Mouse (Mus musculus) embryonic facial prominence, embryonic 14.5 days (tissue): ENCODE results near the gene Cd160. TPM values are rescaled to one million over a fixed set of nuclear protein-coding genes. Genes with fewer than 3 reads are reported as not detected.

Source experiments
- ATAC-seq: fragments of 200-750 bp; cut with Nextera tagmentation; 2 replicates; pipeline ENCODE4 v1.8.0; 2017; ENCODE audit warnings: low read depth, moderate number of reproducible peaks, moderate TSS enrichment
- DNase-seq: peaks from one replicate; pipeline ENCODE4 v3.0.0-alpha.2; 2015; ENCODE audit warnings: low spot score
- H3K27ac ChIP-seq: fragments of 300-500 bp; sonication (generic); replicated peaks from 2 replicates; pipeline ENCODE4 v1.5.1; 2014; ENCODE audit warnings: low read depth, mild to moderate bottlenecking, low read length, moderate library complexity
- H3K27me3 ChIP-seq: fragments of 300-500 bp; sonication (generic); replicated peaks from 2 replicates; pipeline ENCODE4 v1.6.1; 2014; ENCODE audit warnings: low read length; ENCODE audit not compliant: control insufficient read depth, insufficient read depth
- H3K36me3 ChIP-seq: fragments of 300-500 bp; sonication (generic); 2 replicates; pipeline ENCODE4 v1.6.1; 2014; ENCODE audit warnings: low read length, mixed read lengths; ENCODE audit not compliant: control insufficient read depth, insufficient read depth
- H3K4me1 ChIP-seq: fragments of 300-500 bp; sonication (generic); 2 replicates; pipeline ENCODE4 v1.6.1; 2014; ENCODE audit warnings: antibody characterized with exemption, low read length; ENCODE audit not compliant: control insufficient read depth, insufficient read depth
- H3K4me2 ChIP-seq: fragments of 300-500 bp; sonication (generic); 2 replicates; pipeline ENCODE4 v1.6.1; 2014; ENCODE audit warnings: low read depth, mild to moderate bottlenecking, low read length, moderate library complexity, mixed read lengths
- H3K4me3 ChIP-seq: fragments of 300-500 bp; sonication (generic); 2 replicates; pipeline ENCODE4 v1.5.1; 2014; ENCODE audit warnings: low read depth, mild to moderate bottlenecking, low read length
- H3K9ac ChIP-seq: fragments of 300-500 bp; sonication (generic); 2 replicates; pipeline ENCODE4 v1.6.1; 2014; ENCODE audit warnings: low read depth, mild to moderate bottlenecking, low read length, moderate library complexity, mixed read lengths
- H3K9me3 ChIP-seq: fragments of 300-500 bp; sonication (generic); 2 replicates; pipeline ENCODE4 v1.6.1; 2016; ENCODE audit warnings: low read length; ENCODE audit not compliant: control insufficient read depth
- WGBS: fragments of 180-500 bp; shearing (Covaris S2); extraction: QIAGEN DNeasy Blood & Tissue Kit; methylation state at CpG from one replicate; pipeline ENCODE4 v1.1.7; 2014; 5-methylcytosine and 5-hydroxymethylcytosine counted together
- polyA plus RNA-seq: library from polyadenylated mRNA; unstranded; fragments of >200 nt; fragmentation: Nextera tagmentation; extraction: Ambion mirVana; gene quantifications from 2 replicates; pipeline ENCODE4 v1.2.1, GENCODE M21; 2014

The Cd160 gene
- 0.24 and 0.25 TPM in 2 replicates for polyA plus RNA-seq

GRCm38 (mm10) chr3:96828984-96829383 lies at the start of gene Cd160, which contains the start of gene Pdzk1:
Gene Cd160, minus strand, starts transcription at chr3:96829351.
Gene Pdzk1, plus strand, starts transcription at chr3:96829284.
- no peaks in the 10 kb centered on the region for H3K36me3 ChIP-seq
- no peak within 1 kb of the TSS for H3K27ac ChIP-seq
- no peak within 1 kb of the TSS for H3K4me2 ChIP-seq
- DNase-seq, result no peak
- 60% methylated on average over 1 of the region's 1 CpGs for WGBS
- no peak for ATAC-seq
- H3K4me1 ChIP-seq, result no peaks in the 10 kb centered on the region
- no peaks in the 10 kb centered on the region for H3K27me3 ChIP-seq
- no peak within 1 kb of the TSS for H3K4me3 ChIP-seq
- no peak within 1 kb of the TSS for H3K9ac ChIP-seq
- no peaks in the 10 kb centered on the region for H3K9me3 ChIP-seq

- Histone ChIP-seq H3K4me3 (no peak overlapping the region), H3K9me3 (no peaks in the 10 kb centered on the region), H3K4me1 (no peaks in the 10 kb centered on the region), H3K27ac (no peak overlapping the region), H3K27me3 (no peaks in the 10 kb centered on the region), H3K4me2 (no peak overlapping the region), H3K9ac (no peak overlapping the region), H3K36me3 (peaks cover 79% of the 10 kb centered on the region)
- 75% methylated on average over 7 of the region's 7 CpGs for whole genome bisulfite sequencing
- no peak for DNase-seq
- no peak for ATAC-seq
Measured at GRCm38 (mm10) chr3:96874808-96875571, 45.8 kb upstream of the Cd160 start.

GRCm38 (mm10) chr3:96872501-96872900 lies 43.4 kb upstream of the Cd160 start:
- 94% methylated on average over 8 of the region's 8 CpGs for WGBS
- H3K27ac ChIP-seq, result no peak overlapping the region
- H3K27me3 ChIP-seq, result no peaks in the 10 kb centered on the region

GRCm38 (mm10) chr3:96871070-96871469 lies 41.9 kb upstream of the Cd160 start:
- DNase-seq, result no peak
- no peak overlapping the region for H3K27ac ChIP-seq

More at GRCm38 (mm10) chr3:96872501-96872900, 43.4 kb upstream of the Cd160 start:
- Histone ChIP-seq H3K9me3 (no peaks in the 10 kb centered on the region), H3K4me1 (no peaks in the 10 kb centered on the region), H3K4me3 (no peak overlapping the region), H3K9ac (no peak overlapping the region), H3K36me3 (peaks cover 87% of the 10 kb centered on the region), H3K4me2 (no peak overlapping the region)
- ATAC-seq (no peak), DNase-seq (no peak)

DNA sequence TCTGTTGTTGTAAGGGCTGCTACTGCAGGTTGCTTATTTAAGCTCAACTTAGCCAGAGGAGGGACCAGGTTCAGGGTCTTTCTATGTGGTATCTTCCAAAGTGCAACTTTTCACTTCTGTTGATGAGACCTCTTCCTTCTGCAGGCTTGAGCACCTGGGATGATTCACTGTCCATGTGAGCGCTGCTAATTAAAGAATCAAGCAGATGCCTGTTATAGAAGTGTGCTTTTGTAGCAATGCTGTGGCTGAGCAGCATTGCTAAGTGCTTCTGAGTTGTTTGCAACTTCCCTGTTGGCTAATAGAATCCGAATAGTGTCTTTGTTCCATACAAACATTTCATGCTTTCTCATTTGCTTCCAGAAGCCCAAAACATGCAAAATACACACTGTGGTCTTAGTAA lies 41.1 kb upstream of the Cd160 start:
- H3K4me2 ChIP-seq, result no peak overlapping the region
- DNase-seq, result no peak
- no peaks in the 10 kb centered on the region for H3K9me3 ChIP-seq
- no peak overlapping the region for H3K4me3 ChIP-seq
- peaks cover 69% of the 10 kb centered on the region for H3K36me3 ChIP-seq
- no peaks in the 10 kb centered on the region for H3K4me1 ChIP-seq
- H3K9ac ChIP-seq, result no peak overlapping the region
- H3K27ac ChIP-seq, result no peak overlapping the region
- no peak for ATAC-seq
- 86% methylated on average over 2 of the region's 2 CpGs for WGBS
- no peaks in the 10 kb centered on the region for H3K27me3 ChIP-seq

More at GRCm38 (mm10) chr3:96871070-96871469, 41.9 kb upstream of the Cd160 start:
- ATAC-seq, result no peak
- Histone ChIP-seq H3K36me3 (peaks cover 75% of the 10 kb centered on the region), H3K27me3 (no peaks in the 10 kb centered on the region), H3K4me3 (no peak overlapping the region), H3K4me1 (no peaks in the 10 kb centered on the region), H3K9ac (no peak overlapping the region), H3K4me2 (no peak overlapping the region), H3K9me3 (no peaks in the 10 kb centered on the region)
- WGBS, result 76% methylated on average over 8 of the region's 8 CpGs

DNA sequence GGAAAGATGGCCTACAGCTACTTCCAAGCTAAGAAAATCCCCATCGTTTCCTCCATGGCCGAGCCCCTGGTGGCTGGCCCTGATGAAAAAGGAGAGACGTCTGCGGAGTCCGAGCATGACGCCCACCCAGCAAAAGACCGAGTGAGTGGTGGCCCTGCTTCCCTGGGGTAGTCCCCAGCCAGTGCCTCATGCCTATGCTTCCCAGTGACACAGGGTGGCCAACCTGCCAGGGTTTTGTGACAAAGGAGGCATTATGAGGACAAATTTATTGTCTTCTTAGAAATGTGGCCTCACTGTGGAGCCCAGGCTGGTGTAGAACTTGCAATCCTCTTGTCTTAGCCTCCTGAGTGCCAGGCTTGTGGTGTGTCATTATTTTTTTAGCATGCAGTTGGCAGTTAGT lies 39.9 kb upstream of the Cd160 start:
- ATAC-seq (no peak), DNase-seq (no peak)
- H3K4me3 ChIP-seq, result no peak overlapping the region
- H3K27me3 ChIP-seq, result no peaks in the 10 kb centered on the region
- no peaks in the 10 kb centered on the region for H3K4me1 ChIP-seq
- H3K9ac ChIP-seq, result no peak overlapping the region
- no peak overlapping the region for H3K27ac ChIP-seq
- no peak overlapping the region for H3K4me2 ChIP-seq
- WGBS, result 94% methylated on average over 7 of the region's 7 CpGs
- H3K36me3 ChIP-seq, result peaks cover 60% of the 10 kb centered on the region
- H3K9me3 ChIP-seq, result no peaks in the 10 kb centered on the region

DNA sequence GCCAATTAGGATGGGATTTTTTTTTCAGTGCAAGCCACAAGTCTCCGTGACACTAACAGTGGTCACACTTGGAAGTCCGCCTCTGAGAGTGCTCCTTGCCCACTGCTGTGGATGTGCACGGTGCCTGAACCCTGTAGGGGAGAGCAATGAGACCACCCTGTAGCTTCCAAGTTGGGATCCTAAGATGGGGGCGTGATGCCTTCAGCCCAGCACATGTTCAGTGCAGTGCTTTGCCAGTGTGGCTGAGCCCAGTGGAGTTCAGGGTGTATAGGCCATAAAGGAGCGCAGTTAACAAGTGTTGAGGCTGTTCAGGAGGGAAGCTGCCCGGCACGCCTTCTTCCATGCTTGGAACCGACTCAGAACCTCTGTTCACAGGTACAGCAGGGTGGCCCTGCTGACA lies 39.4 kb upstream of the Cd160 start:
- H3K36me3 ChIP-seq, result peaks cover 56% of the 10 kb centered on the region
- WGBS, result 90% methylated on average over 8 of the region's 8 CpGs
- no peak overlapping the region for H3K4me3 ChIP-seq
- no peak overlapping the region for H3K4me2 ChIP-seq
- H3K27ac ChIP-seq, result no peak overlapping the region
- no peaks in the 10 kb centered on the region for H3K4me1 ChIP-seq
- no peaks in the 10 kb centered on the region for H3K9me3 ChIP-seq
- ATAC-seq (no peak), DNase-seq (no peak)
- H3K27me3 ChIP-seq, result no peaks in the 10 kb centered on the region
- no peak overlapping the region for H3K9ac ChIP-seq

DNA sequence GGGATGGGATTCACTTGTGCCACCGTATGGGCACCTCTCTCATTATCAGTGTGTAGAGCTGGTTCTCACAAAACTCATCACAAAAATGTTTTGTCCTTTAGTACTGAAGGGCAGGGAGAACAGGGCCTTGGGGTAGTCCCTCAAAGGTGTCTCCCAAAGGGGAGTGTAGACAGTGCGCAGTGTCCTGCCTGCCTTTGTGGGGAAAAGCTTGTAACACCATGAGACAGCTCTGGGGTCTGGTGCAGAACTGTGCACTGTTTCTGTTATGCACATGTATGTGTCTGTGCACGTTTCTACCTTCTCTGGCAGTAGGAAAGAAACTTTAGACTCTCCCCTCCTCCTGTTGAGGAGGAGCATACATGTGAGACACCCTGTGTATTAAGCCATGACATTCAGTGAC lies 38.7 kb upstream of the Cd160 start:
- H3K4me1 ChIP-seq, result no peaks in the 10 kb centered on the region
- H3K9me3 ChIP-seq, result no peaks in the 10 kb centered on the region
- 93% methylated on average over 3 of the region's 3 CpGs for WGBS
- H3K9ac ChIP-seq, result no peak overlapping the region
- H3K27me3 ChIP-seq, result no peaks in the 10 kb centered on the region
- H3K4me2 ChIP-seq, result no peak overlapping the region
- no peak overlapping the region for H3K4me3 ChIP-seq
- no peak overlapping the region for H3K27ac ChIP-seq
- DNase-seq, result no peak
- ATAC-seq, result no peak
- peaks cover 49% of the 10 kb centered on the region for H3K36me3 ChIP-seq

- no peak for DNase-seq
- Histone ChIP-seq H3K4me3 (no peak overlapping the region), H3K4me1 (no peaks in the 10 kb centered on the region), H3K27me3 (no peaks in the 10 kb centered on the region), H3K27ac (no peak overlapping the region), H3K9me3 (no peaks in the 10 kb centered on the region), H3K9ac (no peak overlapping the region), H3K4me2 (no peak overlapping the region), H3K36me3 (no peaks in the 10 kb centered on the region)
- no peak for ATAC-seq
- 87% methylated on average over 5 of the region's 5 CpGs for WGBS
Measured at GRCm38 (mm10) chr3:96860498-96860897, 31.3 kb upstream of the Cd160 start.
